Comparison of ENCODE assay signal across 1 mouse cellular context in the genomic region with DNA sequence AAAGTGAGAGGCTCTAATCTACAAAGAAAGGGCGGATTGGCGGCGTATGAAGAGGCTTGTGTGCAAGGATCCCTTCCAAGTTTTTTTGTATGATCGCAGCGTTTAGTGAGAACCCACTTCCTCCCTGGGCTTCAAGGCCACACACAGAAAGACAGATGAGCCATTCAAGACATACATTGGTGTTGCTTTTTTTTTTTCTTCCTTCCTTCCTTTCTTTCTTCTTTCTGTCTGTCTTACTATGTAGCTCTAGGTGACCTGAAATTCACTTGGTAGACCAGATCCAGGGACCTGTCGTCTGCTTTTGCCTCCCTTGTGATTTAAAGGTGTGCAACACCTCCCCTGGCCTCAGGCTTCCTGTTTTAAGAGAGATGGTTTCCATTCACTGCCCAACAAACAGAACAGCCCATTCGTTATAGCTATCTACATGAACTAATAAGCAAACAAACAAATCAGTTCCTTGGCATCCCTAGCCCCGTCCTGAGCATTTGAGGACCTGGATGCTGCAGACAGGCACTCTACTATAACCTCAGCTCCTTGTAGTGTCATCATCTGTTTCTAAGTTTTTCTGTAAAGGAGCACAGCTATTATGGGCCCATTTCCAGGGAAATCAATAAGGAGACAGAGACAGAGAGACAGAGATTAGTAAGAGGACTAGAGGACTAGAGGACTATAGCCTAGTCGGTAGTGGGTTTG.
TF ChIP-seq lines count a peak whose summit lies in the region.

No protein-coding gene starts in this region.

TF ChIP-seq in CH12.LX, 34 proteins besides CTCF, POLR2A, EP300 and RAD21 (continued from another document):
- no peak for TF ChIP-seq KAT2A (IDR thresholded peaks at IDR 0.05; ENCODE audit: insufficient replicate concordance, low read length)
